Mouse (Mus musculus): ENCODE measurements around the gene 4833439L19Rik. TPM values are rescaled to one million over a fixed set of nuclear protein-coding genes. Genes with fewer than 3 reads are reported as not detected.

Gene 4833439L19Rik
- total and polyA plus RNA-seq, 3 experiments: 23.1 to 25.0 (median 23.5) TPM

GRCm38 (mm10) chr13:54589996-54590951 lies 25.0 kb upstream of the 4833439L19Rik start, which contains the start of the genes Nop16 and Higd2a (continued):
- peak; percentile 94 for TF ChIP-seq NELFE (IDR thresholded peaks at IDR 0.05; ENCODE audit: low read depth, low read length)
- peak; percentile 94 for TF ChIP-seq POLR2A (IDR thresholded peaks at IDR 0.05; ENCODE audit: low read depth, low read length)
- TF ChIP-seq JUN (IDR thresholded peaks at IDR 0.05; ENCODE audit: insufficient read depth, low read depth, low read length): peak; percentile 3; the same call in 1 of the 2 replicates
- no peak for TF ChIP-seq USF1 (IDR thresholded peaks at IDR 0.05; ENCODE audit: low read depth, low read length)
- peak; percentile 60 for TF ChIP-seq TCF12 (IDR thresholded peaks at IDR 0.05; ENCODE audit: low read depth, low read length)
- peak; percentile 90 for TF ChIP-seq ZMIZ1 (IDR thresholded peaks at IDR 0.05; ENCODE audit: low read depth, low read length)
- no peak; the same call in 1 of the 2 replicates for TF ChIP-seq UBTF (IDR thresholded peaks at IDR 0.05; ENCODE audit: low read depth, low read length)
- peak; percentile 84; the same call in 1 of the 2 replicates for TF ChIP-seq POLR2AphosphoS2 (IDR thresholded peaks at IDR 0.05; ENCODE audit: low read depth, low read length)
- TF ChIP-seq TBP (conservative IDR thresholded peaks at IDR 0.05; ENCODE audit: low read depth, low read length): peak; percentile 89
- TF ChIP-seq MAX (IDR thresholded peaks at IDR 0.05; ENCODE audit: low read length): peak; percentile 95
- peak; percentile 48; the same call in 1 of the 2 replicates for TF ChIP-seq E2F4 (IDR thresholded peaks at IDR 0.05; ENCODE audit: insufficient replicate concordance, low read depth, low read length)

GRCm38 (mm10) chr13:54589414-54589995 lies 24.3 kb upstream of the 4833439L19Rik start:
- Histone ChIP-seq H3K27me3 (replicated peaks) (no peaks in the 10 kb centered on the region), H3K9ac (ENCODE audit: insufficient read depth, low read depth) (peak overlapping the region; percentile 70), H3K4me1 (ENCODE audit: control insufficient read depth in 1 of 2, insufficient read depth in 2 of 2) (peaks cover 7 to 32% of the 10 kb centered on the region in 2 experiments), H3K36me3 (replicated peaks in 1 of 2; ENCODE audit: control insufficient read depth in 1 of 2, insufficient read depth in 1 of 2, low read length in 1 of 2) (peaks cover 19 to 68% of the 10 kb centered on the region in 2 experiments), H3K79me2 (replicated peaks; ENCODE audit: control insufficient read depth, extremely low read depth, insufficient read depth, poor library complexity, severe bottlenecking) (peaks cover 28% of the 10 kb centered on the region), H3K9me3 (replicated peaks; ENCODE audit: low read length) (no peaks in the 10 kb centered on the region), H3K4me2 (ENCODE audit: insufficient read depth, low read depth, poor library complexity, severe bottlenecking) (peak overlapping the region; percentile 63), H3K27ac (ENCODE audit: insufficient read depth, low read depth) (peak overlapping the region; percentile 22), H3K4me3 (replicated peaks in 1 of 3; ENCODE audit: low read depth in 2 of 3, low read length in 2 of 3, poor library complexity in 1 of 3) (peak overlapping the region; percentile 67 to 99 (median 79))
- in situ Hi-C loops (cut with MboI; ENCODE audit: low pct_ligation_motif_present, low pct_unique_long_range_greater_than_20kb, low sequenced_read_pairs): no loop called here
- dilution Hi-C loops (cut with MboI; ENCODE audit: extremely low pct_ligation_motif_present, extremely low pct_unique_long_range_greater_than_20kb, low sequenced_read_pairs): no loop called here
- no peak for DNase-seq (ENCODE audit: extremely low read depth)
- TF ChIP-seq RCOR1 (conservative IDR thresholded peaks at IDR 0.05; ENCODE audit: low read depth, low read length) (no peak), TCF12 (IDR thresholded peaks at IDR 0.05; ENCODE audit: low read depth, low read length) (no peak), JUN (IDR thresholded peaks at IDR 0.05; ENCODE audit: insufficient read depth, low read depth, low read length) (no peak), CHD2 (IDR thresholded peaks at IDR 0.05; ENCODE audit: low read length) (peak; percentile 36; the same call in 1 of the 2 replicates)

GRCm38 (mm10) chr13:54585831-54586230 lies 20.6 kb upstream of the 4833439L19Rik start:
- H3K4me1 ChIP-seq (ENCODE audit: control insufficient read depth in 1 of 2, insufficient read depth in 2 of 2): peaks cover 5 to 20% of the 10 kb centered on the region in 2 experiments
- dilution Hi-C loops (cut with MboI; ENCODE audit: extremely low pct_ligation_motif_present, extremely low pct_unique_long_range_greater_than_20kb, low sequenced_read_pairs): no loop called here
- DNase-seq (ENCODE audit: extremely low read depth): no peak
- H3K27ac ChIP-seq (ENCODE audit: insufficient read depth, low read depth): no peak overlapping the region
- no peaks in the 10 kb centered on the region for H3K9me3 ChIP-seq (replicated peaks; ENCODE audit: low read length)
- H3K27me3 ChIP-seq (replicated peaks): no peaks in the 10 kb centered on the region
- in situ Hi-C loops (cut with MboI; ENCODE audit: low pct_ligation_motif_present, low pct_unique_long_range_greater_than_20kb, low sequenced_read_pairs): no loop called here
- H3K79me2 ChIP-seq (replicated peaks; ENCODE audit: control insufficient read depth, extremely low read depth, insufficient read depth, poor library complexity, severe bottlenecking): peaks cover 23% of the 10 kb centered on the region
- no peak overlapping the region for H3K4me2 ChIP-seq (ENCODE audit: insufficient read depth, low read depth, poor library complexity, severe bottlenecking)
- no peak overlapping the region for H3K4me3 ChIP-seq (replicated peaks in 1 of 3; ENCODE audit: low read depth in 2 of 3, low read length in 2 of 3, poor library complexity in 1 of 3)
- H3K9ac ChIP-seq (ENCODE audit: insufficient read depth, low read depth): no peak overlapping the region
- peaks cover 50 to 76% of the 10 kb centered on the region in 2 experiments for H3K36me3 ChIP-seq (replicated peaks in 1 of 2; ENCODE audit: control insufficient read depth in 1 of 2, insufficient read depth in 1 of 2, low read length in 1 of 2)
- no peak for TF ChIP-seq BHLHE40 (IDR thresholded peaks at IDR 0.05; ENCODE audit: low read depth, low read length)
- TF ChIP-seq POLR2A (IDR thresholded peaks at IDR 0.05; ENCODE audit: low read depth, low read length): no peak
- no peak for TF ChIP-seq SIN3A (IDR thresholded peaks at IDR 0.05; ENCODE audit: low read length)
- TF ChIP-seq GABPA (IDR thresholded peaks at IDR 0.05; ENCODE audit: insufficient replicate concordance, low read depth, low read length): no peak
- no peak for TF ChIP-seq ZMIZ1 (IDR thresholded peaks at IDR 0.05; ENCODE audit: low read depth, low read length)
- TF ChIP-seq TCF12 (IDR thresholded peaks at IDR 0.05; ENCODE audit: low read depth, low read length): no peak
- TF ChIP-seq MAX (IDR thresholded peaks at IDR 0.05; ENCODE audit: low read length): no peak
- TF ChIP-seq ZC3H11A (IDR thresholded peaks at IDR 0.05; ENCODE audit: low read depth, low read length): no peak
- TF ChIP-seq MEF2A (IDR thresholded peaks at IDR 0.05; ENCODE audit: borderline replicate concordance, low read depth, low read length): no peak
- TF ChIP-seq UBTF (IDR thresholded peaks at IDR 0.05; ENCODE audit: low read depth, low read length): no peak
- no peak for TF ChIP-seq NELFE (IDR thresholded peaks at IDR 0.05; ENCODE audit: low read depth, low read length)

All from CH12.LX (cell line).